Mouse (Mus musculus) E14TG2a.4 (cell line): ENCODE data around the gene Uroc1.

ENCODE experiments used
- CTCF ChIP-seq: conservative IDR thresholded peaks from 2 replicates; pipeline ENCODE4 v1.5.1; 2014; ENCODE audit warnings: low read length
- NANOG ChIP-seq: IDR thresholded peaks from 2 replicates; pipeline ENCODE4 v1.6.1; 2014; ENCODE audit warnings: borderline replicate concordance, low read length, mixed read lengths
- POU5F1 ChIP-seq: IDR thresholded peaks from 2 replicates; pipeline ENCODE4 v1.6.1; 2014; ENCODE audit warnings: low read length, borderline replicate concordance

DNA sequence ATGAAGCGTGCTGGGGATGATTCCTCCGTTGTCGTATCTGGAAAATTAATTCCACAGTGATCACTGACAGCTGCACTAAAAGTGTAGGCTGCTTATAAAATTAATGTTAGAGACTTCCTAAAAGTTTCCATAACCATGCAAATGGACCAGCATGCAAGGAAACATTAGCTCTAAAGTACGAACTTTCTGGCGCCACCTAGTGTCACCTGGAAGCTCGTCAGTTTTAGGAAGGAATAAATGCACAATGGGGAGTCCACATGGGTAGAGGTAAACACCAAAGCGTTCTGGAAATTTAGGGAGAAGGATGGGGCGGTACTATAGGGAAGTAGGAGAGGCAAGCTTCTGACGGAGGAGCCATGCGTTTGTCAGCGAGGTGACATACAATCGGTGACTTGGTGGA, 44.8 kb upstream of the Uroc1 start:
- TF ChIP-seq CTCF (peak; percentile 50), POU5F1 (no peak), NANOG (no peak)
